Mouse (Mus musculus) c-Kit-positive CD71-positive TER-119-negative erythroid progenitor cells, embryonic 14.5 days (primary cell): Measurements from ENCODE around the gene Phf20.
"Not testable (repeated sequence)": the region's sequence is repeated elsewhere in the genome, so short reads cannot be mapped to it uniquely, and the experiment has no call there.

Experiments used
- DNase-seq: peaks from one replicate; pipeline ENCODE4 v3.0.0-alpha.2; 2013; ENCODE audit warnings: low read depth

The Phf20 gene

GRCm38 (mm10) chr2:156199944-156200343 is 3.7 kb downstream of the Phf20 start:
- no peak for DNase-seq

GRCm38 (mm10) chr2:156201486-156201885 is 5.2 kb downstream of the Phf20 start:
- no peak for DNase-seq

DNA sequence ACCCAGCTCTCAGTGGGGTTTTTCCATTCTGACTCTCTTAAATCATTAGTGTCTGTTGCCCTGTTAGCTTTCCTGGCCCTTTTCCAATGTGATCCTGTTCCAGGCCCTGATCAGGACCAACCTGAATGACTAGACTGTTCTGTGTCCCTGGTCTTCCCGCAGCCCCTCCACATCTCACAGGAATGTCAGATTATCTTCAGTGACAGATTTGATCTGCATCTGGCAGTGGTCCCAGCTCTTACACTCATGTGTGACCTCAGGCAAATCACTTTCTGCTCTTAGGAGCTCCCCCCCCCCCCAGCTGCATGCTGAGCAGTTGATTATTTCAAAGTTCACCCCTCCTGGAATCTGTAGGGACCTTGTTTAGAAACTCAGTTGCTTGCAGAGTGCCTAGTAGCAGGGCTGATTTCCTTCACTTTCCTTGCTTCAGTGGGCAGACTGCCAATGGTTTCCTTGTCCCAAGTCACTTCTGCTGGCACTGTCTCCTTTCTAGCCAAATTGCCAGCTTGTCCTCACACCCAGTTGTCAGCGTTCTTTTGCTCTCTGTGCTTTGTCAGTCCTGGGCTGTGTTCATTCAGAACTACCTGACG is 6.7 kb downstream of the Phf20 start:
- no peak for DNase-seq

DNA sequence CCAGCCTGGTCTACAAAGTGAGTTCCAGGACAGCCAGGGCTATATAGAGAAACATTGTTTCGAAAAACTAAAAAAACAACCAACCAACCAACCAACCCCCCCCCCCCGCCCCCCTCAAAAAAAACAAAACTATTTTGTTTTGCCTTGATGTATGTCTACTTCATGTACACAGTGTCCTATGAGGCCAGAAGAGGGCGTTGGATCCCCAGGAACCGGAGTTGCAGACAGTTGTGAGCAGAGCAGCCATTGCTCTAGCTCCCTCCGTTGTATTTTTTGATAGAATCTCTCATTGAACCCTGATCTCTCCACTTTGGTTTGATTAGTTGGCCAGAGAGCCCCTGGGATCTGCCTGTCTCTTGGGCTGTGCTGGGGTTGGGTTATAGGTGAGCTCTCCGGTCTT is 7.7 kb downstream of the Phf20 start:
- DNase-seq = no peak

GRCm38 (mm10) chr2:156217786-156218185 is 21.5 kb downstream of the Phf20 start:
- DNase-seq = no peak

GRCm38 (mm10) chr2:156222100-156222499 is 25.8 kb downstream of the Phf20 start:
- DNase-seq = no peak

- DNase-seq = no peak
Observed at GRCm38 (mm10) chr2:156224043-156224442, 27.8 kb downstream of the Phf20 start.

DNA sequence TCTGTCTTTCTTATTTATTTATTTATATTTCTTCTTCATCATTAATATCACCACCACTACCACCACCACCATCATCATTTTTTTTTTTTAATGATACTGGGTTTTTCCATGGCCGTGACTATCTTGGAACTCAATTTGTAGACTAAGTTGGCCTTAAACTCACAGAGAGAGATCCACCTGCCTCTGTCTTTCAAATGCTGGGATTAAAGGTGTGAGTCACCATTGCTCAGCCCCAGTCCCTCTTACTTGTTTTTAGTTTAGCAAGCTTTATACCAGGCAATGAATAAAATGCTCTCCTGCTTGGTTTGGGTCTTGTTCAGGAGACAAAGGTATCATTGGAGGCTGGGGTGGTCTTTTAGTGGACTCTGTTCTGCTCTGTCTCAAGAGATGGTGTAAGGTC is 31.4 kb downstream of the Phf20 start:
- no peak for DNase-seq

DNA sequence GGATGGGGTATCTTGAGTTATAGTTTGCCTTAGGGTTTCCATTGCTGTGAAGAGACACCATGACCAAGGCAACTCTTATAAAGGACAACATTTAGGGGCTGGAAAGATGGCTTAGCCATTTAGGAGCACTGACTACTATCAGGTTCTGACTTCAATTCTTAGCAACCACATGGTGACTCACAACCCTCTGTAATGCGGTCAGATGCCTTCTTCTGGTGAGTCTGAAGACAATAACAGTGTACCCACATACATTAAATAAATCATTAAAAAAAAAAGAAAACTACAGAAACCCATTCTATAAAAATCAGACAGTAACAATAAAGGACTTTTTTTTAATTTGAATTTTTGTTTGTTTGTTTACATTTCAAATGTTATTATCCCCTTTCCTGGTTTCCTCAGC is 32.9 kb downstream of the Phf20 start:
- no peak for DNase-seq

DNA sequence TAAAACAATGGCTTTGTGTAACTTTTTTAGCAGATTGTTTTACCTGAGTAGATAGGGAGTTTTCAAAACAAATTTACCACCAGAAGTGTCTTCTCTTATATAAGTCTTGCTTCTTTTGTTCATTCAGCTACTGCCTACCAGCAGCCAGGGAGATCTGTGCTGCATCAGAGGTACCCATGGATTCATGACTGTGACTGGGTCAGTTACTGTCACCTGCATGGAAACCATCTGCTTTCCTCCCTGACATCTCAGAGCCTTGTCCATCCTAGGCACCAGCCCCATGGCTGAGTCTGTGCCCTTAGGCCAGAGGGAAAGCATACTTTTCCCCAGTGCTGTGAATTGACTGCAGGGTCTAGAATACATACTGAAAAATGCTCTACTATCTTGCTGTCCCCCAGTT is 35.1 kb downstream of the Phf20 start:
- no peak for DNase-seq

GRCm38 (mm10) chr2:156233275-156233948 is 37.1 kb downstream of the Phf20 start:
- DNase-seq = no peak

DNA sequence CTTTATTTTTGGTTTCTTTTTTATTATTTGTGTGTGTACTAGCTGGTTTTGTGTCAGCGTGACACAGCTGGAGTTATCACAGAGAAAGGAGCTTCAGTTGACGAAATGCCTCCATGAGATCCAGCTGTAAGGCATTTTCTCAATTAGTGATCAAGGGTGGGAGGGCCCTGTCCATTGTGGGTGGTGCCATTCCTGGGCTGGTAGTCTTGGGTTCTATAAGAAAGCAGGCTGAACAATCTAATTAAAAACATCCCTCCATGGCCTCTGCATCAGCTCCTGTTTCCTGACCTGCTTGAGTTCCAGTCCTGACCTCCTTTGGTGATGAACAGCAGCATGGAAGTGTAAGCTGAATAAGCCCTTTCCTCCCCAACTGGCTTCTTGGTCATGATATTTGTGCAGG is 37.8 kb downstream of the Phf20 start:
- not testable (repeated sequence) for DNase-seq

GRCm38 (mm10) chr2:156235847-156236246 is 39.6 kb downstream of the Phf20 start:
- DNase-seq = no peak

- no peak for DNase-seq
Observed at GRCm38 (mm10) chr2:156241662-156242061, 45.4 kb downstream of the Phf20 start.

GRCm38 (mm10) chr2:156243011-156243410 is 46.7 kb downstream of the Phf20 start:
- no peak for DNase-seq

DNA sequence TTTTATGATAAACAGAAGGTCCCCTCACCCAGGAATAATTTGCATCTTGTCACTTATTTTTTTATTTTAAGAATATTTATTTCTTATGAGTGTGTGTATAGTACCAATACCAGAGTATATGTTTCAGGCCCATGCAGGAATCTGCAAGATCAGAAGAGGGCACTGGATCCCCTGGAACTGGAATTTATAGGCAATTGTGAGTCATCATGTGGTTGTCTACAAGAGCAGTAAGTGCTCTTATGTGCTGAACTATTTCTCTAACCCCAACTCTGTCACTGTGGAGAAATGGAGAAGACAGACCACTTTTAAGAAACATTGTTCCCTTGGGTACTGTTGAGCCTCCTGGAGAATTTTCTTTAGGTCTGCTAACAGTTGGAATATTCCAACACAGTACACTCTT is 51.3 kb downstream of the Phf20 start:
- DNase-seq = no peak

- DNase-seq = no peak
Observed at GRCm38 (mm10) chr2:156250761-156251160, 54.5 kb downstream of the Phf20 start.

- no peak for DNase-seq
Observed at GRCm38 (mm10) chr2:156251291-156251690, 55.0 kb downstream of the Phf20 start.

- DNase-seq = no peak
Observed at GRCm38 (mm10) chr2:156257051-156257450, 60.8 kb downstream of the Phf20 start.

GRCm38 (mm10) chr2:156257922-156258761 is 61.9 kb downstream of the Phf20 start:
- no peak for DNase-seq

DNA sequence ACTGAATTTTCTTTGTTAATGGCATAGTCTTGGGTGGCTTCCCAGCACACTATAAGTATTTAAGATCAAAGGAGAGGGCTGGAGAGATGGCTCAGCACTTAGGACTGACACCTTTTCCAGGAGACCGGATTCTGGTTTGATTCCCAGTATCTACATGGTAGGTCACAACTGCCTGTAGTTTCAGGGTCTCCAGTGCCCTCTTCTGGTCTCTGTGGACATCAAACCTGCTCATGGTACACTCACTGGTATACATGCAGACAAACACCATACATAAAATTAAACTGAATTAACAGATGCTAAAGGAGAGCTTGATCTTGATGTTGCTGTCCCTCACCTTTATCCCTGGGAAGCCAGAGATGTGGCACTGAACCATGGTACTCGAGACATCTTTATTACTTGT is 64.7 kb downstream of the Phf20 start:
- no peak for DNase-seq

GRCm38 (mm10) chr2:156263204-156263893 is 67.1 kb downstream of the Phf20 start:
- no peak for DNase-seq

- no peak for DNase-seq
Observed at GRCm38 (mm10) chr2:156267636-156268035, 71.4 kb downstream of the Phf20 start.
